Mouse (Mus musculus) 3T3-L1 (cell line): ENCODE data around the gene R3hdm2.

Source experiments
- DNase-seq: peaks from one replicate; pipeline ENCODE4 v3.0.0-alpha.2; 2015; ENCODE audit warnings: low read depth, low spot score

R3hdm2 gene

DNA sequence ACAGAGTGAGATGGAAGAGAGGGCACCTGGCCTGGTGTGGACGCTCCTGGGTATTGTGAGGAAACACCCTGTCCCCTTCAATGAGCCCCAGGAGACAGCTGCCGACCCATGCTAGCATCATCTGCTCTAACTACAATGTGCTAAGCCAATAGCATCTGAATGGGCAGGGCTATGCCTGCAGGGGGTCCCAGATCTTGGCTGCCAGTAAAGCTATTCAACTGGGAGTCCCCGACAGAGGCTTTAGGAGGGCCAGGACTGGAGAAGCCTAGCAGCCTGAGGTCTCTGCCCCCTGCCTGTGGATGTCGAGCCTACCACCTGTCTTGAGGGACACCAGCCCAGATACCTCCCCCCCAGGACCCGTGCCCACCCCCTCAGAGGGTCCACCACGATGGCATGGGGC is 162.6 kb downstream of the R3hdm2 start:
- DNase-seq, result no peak

DNA sequence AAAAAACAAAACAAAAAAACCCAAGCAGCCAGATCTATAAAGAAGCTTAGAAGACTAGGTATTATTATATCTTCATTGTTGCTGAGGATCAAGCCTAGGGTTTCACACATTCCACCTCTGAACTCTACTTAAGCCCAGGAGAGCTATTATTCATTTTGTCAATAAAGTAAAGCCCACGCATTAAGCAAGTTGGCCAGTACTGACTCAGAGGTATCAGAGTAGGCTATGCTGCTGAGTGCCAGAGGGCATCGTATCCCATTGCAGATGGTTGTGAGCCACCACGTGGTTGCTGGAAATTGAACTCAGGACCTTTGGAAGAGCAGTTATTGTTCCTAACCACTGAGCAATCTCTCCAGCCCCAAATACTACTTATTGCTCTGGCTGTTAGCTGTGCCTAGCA is 163.8 kb downstream of the R3hdm2 start:
- peak; percentile 59 for DNase-seq

DNA sequence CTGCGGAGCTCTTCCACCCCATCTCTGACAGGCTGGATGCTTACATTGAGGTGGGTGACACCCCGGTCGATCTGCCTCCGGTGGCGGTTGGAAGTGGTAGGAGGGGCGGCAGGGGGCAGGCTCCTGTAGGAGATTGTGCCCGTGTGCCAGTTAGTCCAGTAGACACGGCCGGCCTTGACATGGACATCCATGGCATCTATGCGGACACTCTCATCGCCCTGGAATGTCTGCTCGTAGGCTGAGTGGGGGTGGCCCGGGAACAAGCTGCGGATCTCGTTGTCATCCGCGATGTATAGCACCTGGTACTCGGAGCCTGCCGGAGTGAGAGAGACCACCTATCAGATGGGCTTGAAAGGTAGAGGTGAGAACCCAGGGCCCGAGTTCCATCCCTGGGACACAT is 164.2 kb downstream of the R3hdm2 start:
- no peak for DNase-seq

DNA sequence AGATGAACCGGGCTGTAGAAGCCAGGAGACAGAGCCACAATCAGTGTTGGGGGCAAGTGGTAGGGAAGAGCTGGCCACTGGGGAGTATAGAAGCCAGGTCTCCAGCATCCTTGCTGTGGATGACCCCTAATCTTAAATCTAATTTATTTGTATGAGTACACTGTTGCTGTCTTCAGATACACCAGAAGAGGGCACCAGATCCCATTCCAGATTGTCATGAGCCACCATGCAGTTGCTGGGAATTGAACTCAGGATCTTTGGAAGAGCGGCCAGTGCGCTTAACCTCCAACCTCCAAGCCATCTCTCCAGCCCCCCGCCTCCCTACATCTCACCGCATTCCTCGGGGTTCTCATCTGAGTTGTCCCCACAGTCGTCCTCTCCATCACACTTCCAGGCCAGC is 166.4 kb downstream of the R3hdm2 start:
- DNase-seq, result peak; percentile 52

DNA sequence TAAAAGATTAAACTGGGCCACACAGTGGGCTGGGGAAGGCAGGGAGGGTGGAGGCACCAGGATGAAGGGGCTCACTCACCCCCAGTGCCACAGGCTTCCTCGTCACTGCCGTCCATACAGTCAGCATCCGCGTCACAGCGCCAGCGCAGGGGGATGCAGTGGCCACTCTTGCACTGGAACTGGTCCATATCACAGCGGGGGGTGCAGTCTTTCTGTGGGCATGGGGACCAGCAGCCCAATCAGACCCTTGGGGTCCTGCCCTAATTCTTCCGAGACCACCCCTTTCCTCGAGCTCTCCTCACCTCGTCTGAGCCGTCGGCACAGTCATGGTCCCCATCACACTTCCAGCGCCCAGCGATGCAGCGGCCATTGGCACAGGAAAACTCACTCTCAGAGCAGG is 168.1 kb downstream of the R3hdm2 start:
- no peak for DNase-seq
